Mouse (Mus musculus) MEL (cell line): ENCODE measurements at regions not wholly inside any gene's neighbourhood (a gene's known extent, or its start where the extent isn't known, plus 50 kb on each side); places are given as distances from the start of the nearest gene placed in this dataset.

Source experiments
- DNase-seq: peaks from one replicate; pipeline ENCODE4 v3.0.0; 2011; ENCODE audit warnings: low read depth, low spot score
- H3K27ac ChIP-seq: 2 replicates; pipeline ENCODE4 v1.5.1; 2012; ENCODE audit warnings: low read depth, mild to moderate bottlenecking, control low read depth, low read length, moderate library complexity; ENCODE audit not compliant: control insufficient read depth
- H3K27me3 ChIP-seq, 2 experiments: fragments of 150-350 bp in 1 of 2; sonication (generic) in 1 of 2; 2 replicates each; pipeline ENCODE4 v1.6.1; 2012; ENCODE audit warnings: low read length in 2 of 2, mild to moderate bottlenecking in 2 of 2, improper control_type of control experiment in 1 of 2, moderate library complexity in 1 of 2; ENCODE audit not compliant: insufficient read depth in 2 of 2, control insufficient read depth in 1 of 2
- H3K36me3 ChIP-seq, 2 experiments: 2 replicates each; pipeline ENCODE4 v1.6.1; 2012 to 2014; ENCODE audit warnings: low read length in 2 of 2, improper control_type of control experiment in 1 of 2, inconsistent platforms in 1 of 2, mild to moderate bottlenecking in 1 of 2; ENCODE audit not compliant: insufficient read depth in 2 of 2, control insufficient read depth in 1 of 2
- H3K4me1 ChIP-seq, 2 experiments: fragments of 150-350 bp in 1 of 2; sonication (generic) in 1 of 2; 2 replicates each; pipeline ENCODE4 v1.6.1; 2012; ENCODE audit warnings: low read length in 2 of 2, improper control_type of control experiment in 1 of 2, mild to moderate bottlenecking in 1 of 2; ENCODE audit not compliant: insufficient read depth in 2 of 2, control insufficient read depth in 1 of 2
- H3K4me3 ChIP-seq, 2 experiments: fragments of 150-350 bp in 1 of 2; sonication (generic) in 1 of 2; 2 replicates each; pipeline ENCODE4 v1.5.1; 2012; ENCODE audit warnings: low read depth in 2 of 2, low read length in 2 of 2, mild to moderate bottlenecking in 2 of 2, moderate library complexity in 2 of 2, control low read depth in 1 of 2, improper control_type of control experiment in 1 of 2; ENCODE audit not compliant: control insufficient read depth in 1 of 2, insufficient read depth in 1 of 2
- H3K79me2 ChIP-seq: 2 replicates; pipeline ENCODE4 v1.6.1; 2012; ENCODE audit warnings: mild to moderate bottlenecking, low read length, moderate library complexity; ENCODE audit not compliant: control insufficient read depth, poor library complexity, insufficient read depth
- H3K9ac ChIP-seq: 2 replicates; pipeline ENCODE4 v1.6.1; 2012; ENCODE audit warnings: low read depth, mild to moderate bottlenecking, control low read depth, low read length, moderate library complexity; ENCODE audit not compliant: control insufficient read depth, poor library complexity, severe bottlenecking
- H3K9me3 ChIP-seq: fragments of 150-350 bp; sonication (generic); replicated peaks from 2 replicates; pipeline ENCODE4 v1.6.1; 2012; ENCODE audit warnings: mild to moderate bottlenecking, low read length, improper control_type of control experiment, moderate library complexity; ENCODE audit not compliant: insufficient read depth
- BHLHE40 ChIP-seq: IDR thresholded peaks from 2 replicates; pipeline ENCODE4 v1.6.1; 2012; ENCODE audit warnings: low read depth, mild to moderate bottlenecking, inconsistent platforms, low read length, improper control_type of control experiment, borderline replicate concordance
- CHD1 ChIP-seq: IDR thresholded peaks from 2 replicates; pipeline ENCODE4 v1.6.1; 2012; ENCODE audit warnings: low read depth, mild to moderate bottlenecking, inconsistent platforms, low read length, improper control_type of control experiment
- GABPA ChIP-seq: IDR thresholded peaks from 2 replicates; pipeline ENCODE4 v1.6.1; 2012; ENCODE audit warnings: low read depth, mild to moderate bottlenecking, inconsistent platforms, low read length, improper control_type of control experiment, moderate library complexity
- GATA1 ChIP-seq: IDR thresholded peaks from 2 replicates; pipeline ENCODE4 v1.6.1; 2011; ENCODE audit warnings: low read depth, low read length, improper control_type of control experiment
- JUND ChIP-seq: IDR thresholded peaks from 2 replicates; pipeline ENCODE4 v1.6.1; 2011; ENCODE audit warnings: low read depth, mild to moderate bottlenecking, improper control_type of control experiment, low read length
- MAX ChIP-seq: IDR thresholded peaks from 2 replicates; pipeline ENCODE4 v1.6.1; 2011; ENCODE audit warnings: low read length, improper control_type of control experiment
- MXI1 ChIP-seq: IDR thresholded peaks from 2 replicates; pipeline ENCODE4 v1.6.1; 2011; ENCODE audit warnings: mild to moderate bottlenecking, low read depth, low read length, improper control_type of control experiment
- MYB ChIP-seq: IDR thresholded peaks from 2 replicates; pipeline ENCODE4 v1.6.1; 2011; ENCODE audit warnings: mild to moderate bottlenecking, low read depth, low read length, improper control_type of control experiment
- NRF1 ChIP-seq: IDR thresholded peaks from 2 replicates; pipeline ENCODE4 v1.6.1; 2014; ENCODE audit warnings: low read depth, mild to moderate bottlenecking, inconsistent platforms, low read length, improper control_type of control experiment, moderate library complexity; ENCODE audit not compliant: poor library complexity, insufficient read depth, severe bottlenecking
- POLR2AphosphoS2 ChIP-seq: IDR thresholded peaks from 2 replicates; pipeline ENCODE4 v1.6.1; 2011; ENCODE audit warnings: low read length, improper control_type of control experiment
- RAD21 ChIP-seq: IDR thresholded peaks from 2 replicates; pipeline ENCODE4 v1.6.1; 2011; ENCODE audit warnings: mild to moderate bottlenecking, low read depth, low read length, improper control_type of control experiment
- RCOR1 ChIP-seq: IDR thresholded peaks from 2 replicates; pipeline ENCODE4 v1.6.1; 2012; ENCODE audit warnings: low read depth, mild to moderate bottlenecking, inconsistent platforms, low read length, improper control_type of control experiment
- SMC3 ChIP-seq: IDR thresholded peaks from 2 replicates; pipeline ENCODE4 v1.6.1; 2011; ENCODE audit warnings: low read depth, low read length, improper control_type of control experiment
- TCF12 ChIP-seq: IDR thresholded peaks from 2 replicates; pipeline ENCODE4 v1.6.1; 2014; ENCODE audit warnings: low read depth, mild to moderate bottlenecking, inconsistent platforms, low read length, improper control_type of control experiment, moderate library complexity
- USF2 ChIP-seq, 2 experiments: IDR thresholded peaks; 2 replicates each; pipeline ENCODE4 v1.6.1; 2011 to 2012; ENCODE audit warnings: improper control_type of control experiment in 2 of 2, low read length in 2 of 2, borderline replicate concordance in 1 of 2, inconsistent platforms in 1 of 2, low read depth in 1 of 2, mild to moderate bottlenecking in 1 of 2; ENCODE audit not compliant: insufficient read depth in 1 of 2
- ZKSCAN1 ChIP-seq: IDR thresholded peaks from 2 replicates; pipeline ENCODE4 v1.6.1; 2012; ENCODE audit warnings: low read depth, mild to moderate bottlenecking, inconsistent platforms, low read length, improper control_type of control experiment, moderate library complexity
- ZMIZ1 ChIP-seq: IDR thresholded peaks from 2 replicates; pipeline ENCODE4 v1.6.1; 2012; ENCODE audit warnings: low read depth, mild to moderate bottlenecking, inconsistent platforms, low read length, improper control_type of control experiment, moderate library complexity
- ZNF384 ChIP-seq: IDR thresholded peaks from 2 replicates; pipeline ENCODE4 v1.6.1; 2012; ENCODE audit warnings: low read depth, mild to moderate bottlenecking, inconsistent platforms, low read length, improper control_type of control experiment

DNA sequence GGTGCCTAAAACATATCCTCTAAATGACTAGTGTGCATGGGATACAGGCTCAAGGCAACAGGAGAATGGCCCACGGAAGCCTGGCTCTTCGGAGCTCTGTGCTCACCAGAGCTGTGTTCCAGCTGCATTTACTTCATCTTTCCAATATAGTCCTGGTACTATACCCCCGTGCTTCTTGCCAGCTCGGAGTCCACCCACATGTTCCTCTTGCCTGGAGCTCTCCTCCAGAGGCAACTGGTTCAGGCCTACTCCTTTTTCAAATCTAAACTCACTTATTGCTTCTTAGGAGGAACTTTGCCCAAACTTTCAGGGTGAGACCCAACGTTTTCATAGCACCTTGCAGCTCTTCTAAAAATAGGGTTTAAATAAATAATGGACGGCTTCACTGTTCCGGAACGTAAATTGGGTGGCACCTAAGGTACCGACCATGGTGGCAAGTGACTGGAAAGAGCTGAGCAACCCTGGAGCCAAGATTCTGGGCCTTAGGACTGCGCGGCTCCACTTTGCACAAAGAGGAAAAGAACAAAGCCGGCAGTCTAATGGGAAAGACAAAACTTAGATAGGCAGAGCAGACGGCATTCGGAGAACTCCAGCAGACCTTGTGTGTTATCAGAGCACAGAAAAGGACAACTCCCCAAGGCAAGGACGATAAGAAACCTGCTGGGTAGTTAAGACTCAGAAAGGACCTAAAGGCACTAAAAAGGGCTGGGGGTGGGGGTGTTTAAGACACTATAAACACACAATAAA is 86.6 kb upstream of the Hmcn1 start (continued):
- TF ChIP-seq NRF1 (no peak), ZMIZ1 (peak; percentile 45; the same call in 1 of the 2 replicates), TCF12 (peak; percentile 93)

DNA sequence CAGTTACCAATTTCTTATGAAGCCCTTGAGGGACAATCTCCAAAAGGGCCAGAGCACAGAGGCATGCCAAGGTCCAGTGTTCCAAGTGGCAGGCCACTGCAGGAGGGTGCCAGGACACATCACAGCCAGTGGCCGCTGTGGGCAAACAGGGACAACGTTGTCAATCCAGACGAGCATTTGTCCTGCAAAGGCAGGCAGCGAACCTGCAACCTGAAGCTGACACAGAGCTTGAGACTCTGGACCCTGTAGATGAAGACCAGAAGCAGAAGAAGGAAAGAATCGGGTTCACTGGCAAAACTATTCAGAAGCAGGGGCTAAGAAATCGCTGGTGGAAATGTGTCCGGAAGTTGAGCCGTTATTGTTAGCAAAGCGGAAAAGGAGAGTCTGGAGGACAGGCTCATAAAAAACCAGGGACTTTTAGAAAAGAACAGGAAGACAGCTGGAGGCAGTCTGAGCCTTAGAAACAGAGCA is 87.3 kb upstream of the Hmcn1 start:
- peak overlapping the region; percentile 29 for H3K9ac ChIP-seq
- peaks cover 0 to 13% of the 10 kb centered on the region in 2 experiments; a peak in 2 of 4 replicates for H3K36me3 ChIP-seq
- DNase-seq, result peak; percentile 28
- TF ChIP-seq BHLHE40 (no peak), USF2 (IDR thresholded peaks at IDR 0.05; ENCODE audit: borderline replicate concordance in 1 of 2, insufficient read depth in 1 of 2, low read depth in 1 of 2, low read length in 2 of 2) (no peak), RAD21 (no peak), ZKSCAN1 (no peak), MXI1 (no peak), RCOR1 (no peak), JUND (no peak), GABPA (no peak), ZNF384 (no peak), MYB (no peak), SMC3 (no peak), GATA1 (no peak), MAX (no peak), POLR2AphosphoS2 (no peak), CHD1 (no peak)
- peaks cover 16 to 20% of the 10 kb centered on the region in 2 experiments for H3K4me1 ChIP-seq
- peak overlapping the region in 1 of 2 experiments; percentile 14; a peak in 1 of 4 replicates for H3K4me3 ChIP-seq
- peak overlapping the region; percentile 60 for H3K27ac ChIP-seq
- H3K27me3 ChIP-seq, result no peaks in the 10 kb centered on the region
- H3K9me3 ChIP-seq, result no peaks in the 10 kb centered on the region
- no peaks in the 10 kb centered on the region for H3K79me2 ChIP-seq
